ENCODE assay signal across 8 mouse cellular contexts in the genomic region with DNA sequence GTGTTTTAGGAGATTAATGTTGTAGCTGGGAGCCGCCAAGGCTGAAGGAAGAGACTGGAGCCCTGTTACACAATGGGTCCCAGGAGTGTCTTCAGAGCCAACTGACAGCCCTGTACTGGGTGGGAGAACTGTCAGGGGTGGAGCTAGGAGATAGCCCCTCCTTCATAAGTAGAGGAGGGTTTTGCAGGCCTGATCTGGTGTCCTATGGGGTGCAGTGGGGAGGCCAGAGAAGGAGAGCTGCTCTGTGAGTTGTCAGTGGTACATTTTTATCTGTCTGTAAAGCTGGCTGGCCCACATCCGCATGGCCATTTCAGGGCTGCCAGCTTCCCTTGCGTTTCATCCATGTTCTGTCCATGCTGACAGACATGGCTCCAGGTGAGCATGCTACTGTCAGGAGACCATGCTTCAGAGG. TPM values are rescaled to one million over a fixed set of nuclear protein-coding genes. Genes with fewer than 3 reads are reported as not detected.
DNase-seq lines count a peak whose midpoint lies in the region; ATAC-seq lines count a peak whose summit lies in the region.

No protein-coding gene starts in this region.

- no peaks in the 10 kb centered on the region for H3K27me3 ChIP-seq in lung, embryonic 15.5 days
- H3K27me3 ChIP-seq in neural tube, embryonic 14.5 days (ENCODE audit: control insufficient read depth, insufficient read depth, low read length) = no peaks in the 10 kb centered on the region

- H3K9me3 ChIP-seq in lung, embryonic 15.5 days = no peaks in the 10 kb centered on the region
- H3K9me3 ChIP-seq in neural tube, embryonic 14.5 days (ENCODE audit: control insufficient read depth, low read length) = no peaks in the 10 kb centered on the region

- H3K4me3 ChIP-seq in lung, embryonic 15.5 days = no peak overlapping the region
- H3K4me3 ChIP-seq in neural tube, embryonic 14.5 days (ENCODE audit: low read depth, low read length) = no peak overlapping the region

- peak; percentile 60; the same call in 1 of the 2 replicates for ATAC-seq in lung, embryonic 15.5 days (ENCODE audit: borderline replicate concordance, extremely low read depth, low FRiP score, low TSS enrichment)
- ATAC-seq in neural tube, embryonic 14.5 days (ENCODE audit: low read depth) = peak; percentile 12; the same call in 1 of the 2 replicates

- peaks cover 85% of the 10 kb centered on the region for H3K4me1 ChIP-seq in lung, embryonic 15.5 days
- H3K4me1 ChIP-seq in neural tube, embryonic 14.5 days (ENCODE audit: control insufficient read depth, insufficient read depth, low read length) = peaks cover 89% of the 10 kb centered on the region

- 59% methylated on average over 3 of the region's 3 CpGs for WGBS in lung, embryonic 15.5 days
- 54% methylated on average over 3 of the region's 3 CpGs for WGBS in neural tube, embryonic 14.5 days

- no peaks in the 10 kb centered on the region for H3K36me3 ChIP-seq in lung, embryonic 15.5 days
- no peaks in the 10 kb centered on the region for H3K36me3 ChIP-seq in neural tube, embryonic 14.5 days (ENCODE audit: control insufficient read depth, insufficient read depth, low read length)

- H3K27ac ChIP-seq in lung, embryonic 15.5 days = peak overlapping the region; percentile 75; the same call in 1 of the 2 replicates
- H3K27ac ChIP-seq in neural tube, embryonic 14.5 days (ENCODE audit: low read depth, low read length) = 0 out of 2 replicates have a peak overlapping the region, but pooled peaks have one; percentile 70

- DNase-seq in lung, postnatal 25 days (ENCODE audit: low spot score) = no peak
- peak; percentile 69 to 78 for DNase-seq in heart, adult 18-20 months
- DNase-seq in liver = peak; percentile 76
- DNase-seq in Muller cell, postnatal 12 days (ENCODE audit: inconsistent ontology term) = no peak
- no peak for DNase-seq in spleen, adult 18-20 months
- DNase-seq in left cerebral cortex, adult 9 months (ENCODE audit: low spot score in 2 of 2) = no peak

- H3K9ac ChIP-seq in lung, embryonic 15.5 days = no peak overlapping the region
- H3K9ac ChIP-seq in neural tube, embryonic 14.5 days (replicated peaks; ENCODE audit: low read depth, low read length) = 0 out of 2 replicates have a peak overlapping the region, but pooled peaks have one; percentile 16

- H3K4me2 ChIP-seq in lung, embryonic 15.5 days = no peak overlapping the region
- H3K4me2 ChIP-seq in neural tube, embryonic 14.5 days (ENCODE audit: low read depth, low read length) = no peak overlapping the region

RNA-seq across cellular contexts. Expression of a gene that starts 20.9 kb away (rescaled TPM):
- polyA plus RNA-seq in lung, embryonic 15.5 days (2015; fragmentation: Nextera tagmentation; extraction: Ambion mirVana) = 19.8 and 23.8 TPM in 2 replicates
- 10 to 100 TPM; 32.5 to 38.5 TPM for total RNA-seq in heart, adult 18-20 months (2021)
- polyA plus RNA-seq in neural tube, embryonic 14.5 days (2014; fragmentation: Nextera tagmentation; extraction: Ambion mirVana) = 72.7 and 75.0 TPM in 2 replicates

Comparison
In these comparisons a context has a peak if more than half of its experiments do, and no peak if none do; other contexts are left out.
1. DNase-seq: peak in heart, adult 18-20 months (2 of 2) and liver (single experiment); none in lung, postnatal 25 days (single experiment), Muller cell, postnatal 12 days (single experiment), spleen, adult 18-20 months (0 of 2) and left cerebral cortex, adult 9 months (0 of 2).